Mouse (Mus musculus): ENCODE measurements around the gene Ebp. TPM values are rescaled to one million over a fixed set of nuclear protein-coding genes. Genes with fewer than 3 reads are reported as not detected.

Gene Ebp
- 56.4 and 70.7 TPM in 2 replicates for total RNA-seq (2015)
- total RNA-seq (2017), result 108 and 125 TPM in 2 replicates

DNA sequence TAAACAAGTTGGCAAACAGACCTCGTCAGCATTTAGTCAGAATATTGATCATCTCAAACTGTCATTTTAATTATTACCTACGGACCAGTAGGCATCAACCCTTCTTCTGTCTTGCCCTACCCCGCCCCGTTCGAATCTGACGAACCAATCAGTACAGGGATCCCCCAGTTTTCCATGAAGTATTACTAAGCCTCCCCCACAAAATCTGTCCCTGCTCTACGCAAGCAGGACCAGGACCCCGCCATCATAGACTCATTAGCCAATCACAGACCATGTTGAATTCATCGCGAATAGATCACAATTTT, at the start of gene Ebp:
Ebp (minus strand) TSS at position 94 of the 305 bp plus-strand sequence.
- peak; percentile 17 for ATAC-seq (ENCODE audit: poor library complexity, severe bottlenecking)

DNA sequence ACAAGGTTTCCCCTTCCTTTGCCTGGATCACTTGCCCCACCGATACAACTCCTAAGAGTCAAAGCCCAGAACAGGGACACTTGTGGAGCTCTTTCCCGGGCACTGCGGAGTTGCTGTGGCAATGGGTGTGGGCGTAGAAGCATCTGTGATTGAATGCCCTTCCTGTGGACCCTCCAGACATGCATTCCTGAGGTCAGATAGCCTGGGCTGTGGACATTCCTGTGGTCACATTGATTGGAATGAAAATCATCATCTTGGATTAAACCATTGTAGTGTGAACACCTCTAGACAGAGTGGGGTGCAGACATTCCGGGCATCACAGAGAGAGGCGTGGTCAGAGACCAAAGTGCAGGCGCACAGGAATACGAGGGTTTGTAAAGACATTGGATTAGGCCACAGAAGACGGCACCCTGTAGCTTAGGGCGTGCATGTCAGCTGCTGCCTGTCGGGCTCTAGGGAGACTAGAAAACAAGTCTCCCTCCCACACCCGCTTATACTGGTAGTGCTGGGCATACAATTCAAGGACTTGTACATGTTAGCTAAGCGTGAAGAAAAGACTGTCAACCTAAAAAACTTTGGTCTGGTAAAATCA, 45.6 kb upstream of the Ebp start:
- no peak for ATAC-seq (ENCODE audit: poor library complexity, severe bottlenecking)

DNA sequence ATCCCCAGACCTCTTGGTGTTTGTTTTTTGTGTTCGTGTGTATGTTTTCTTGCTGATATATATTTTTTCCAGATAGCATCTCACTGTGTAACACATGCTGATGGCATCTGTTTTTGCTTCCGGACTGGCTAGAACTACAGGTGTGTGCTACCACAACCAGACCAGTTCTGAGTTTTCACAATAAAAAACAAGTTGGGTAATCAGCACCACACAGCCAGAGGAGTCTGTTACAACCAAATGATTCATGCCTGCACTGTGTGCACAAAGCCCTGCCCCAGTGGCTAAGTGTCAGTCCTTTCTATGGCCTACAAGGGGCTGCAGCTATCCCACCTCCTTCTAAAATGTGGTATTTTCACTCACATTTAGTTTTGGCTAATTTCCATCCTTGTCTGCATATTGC, 43.4 kb upstream of the Ebp start:
- no peak for ATAC-seq (ENCODE audit: poor library complexity, severe bottlenecking)

DNA sequence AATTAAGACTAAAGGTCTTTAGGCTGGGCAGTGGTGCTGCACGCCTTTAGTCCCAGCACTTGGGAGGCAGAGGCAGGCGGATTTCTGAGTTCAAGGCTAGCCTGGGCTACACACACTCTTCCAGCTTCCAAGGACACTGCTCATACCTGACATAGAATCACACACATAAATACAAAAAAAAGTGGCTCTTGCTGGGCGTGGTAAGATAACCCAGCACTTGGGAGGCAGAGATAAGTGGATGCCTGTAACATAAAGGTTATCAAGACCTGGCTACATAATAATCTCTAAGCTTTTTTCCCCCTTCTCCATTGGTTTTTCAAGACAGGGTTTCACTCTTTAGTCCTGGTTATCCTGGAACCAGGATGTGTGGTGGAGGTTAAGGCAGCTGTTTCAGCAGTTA, 40.3 kb upstream of the Ebp start:
- no peak for ATAC-seq (ENCODE audit: poor library complexity, severe bottlenecking)

DNA sequence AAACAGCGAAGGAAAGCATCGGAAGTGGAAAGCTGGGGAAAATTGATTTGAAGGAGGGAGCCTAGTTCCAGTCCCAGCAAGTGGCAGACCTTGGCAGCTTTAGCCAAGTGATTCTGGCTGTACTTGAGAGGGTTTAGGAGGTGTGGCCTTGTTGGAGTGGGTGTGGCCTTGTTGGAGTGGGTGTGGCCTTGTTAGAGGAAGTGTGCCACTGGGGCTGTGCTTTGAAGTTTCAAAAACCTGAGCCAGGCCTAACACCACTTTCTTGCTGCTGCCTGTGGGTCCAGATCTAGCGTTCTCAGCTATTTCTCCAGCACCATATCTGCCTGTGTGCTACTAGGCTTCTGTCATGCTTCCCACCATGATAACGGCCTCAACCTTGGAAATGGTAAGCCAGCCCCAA, 37.0 kb upstream of the Ebp start:
- no peak for ATAC-seq (ENCODE audit: poor library complexity, severe bottlenecking)

DNA sequence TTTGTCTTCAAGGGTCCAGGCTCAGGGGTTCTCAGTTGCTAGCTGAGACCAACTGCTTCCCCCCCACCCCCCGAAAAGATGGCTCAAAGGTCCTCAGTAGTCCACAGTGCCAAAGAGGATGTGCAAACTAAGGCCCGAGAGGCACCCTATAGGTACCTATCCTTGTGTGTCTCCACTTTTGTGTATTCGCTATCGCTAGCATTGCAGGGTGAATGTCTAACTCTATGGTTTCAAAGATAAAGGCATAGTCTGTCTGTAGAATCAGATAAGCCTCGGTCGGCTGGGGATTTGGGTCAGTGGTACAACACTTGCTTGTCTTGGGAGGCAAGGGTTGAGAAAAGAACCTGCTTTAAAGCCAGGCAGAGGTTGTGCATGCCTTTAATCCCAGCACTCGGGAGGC, 30.2 kb upstream of the Ebp start:
- no peak for ATAC-seq (ENCODE audit: poor library complexity, severe bottlenecking)

DNA sequence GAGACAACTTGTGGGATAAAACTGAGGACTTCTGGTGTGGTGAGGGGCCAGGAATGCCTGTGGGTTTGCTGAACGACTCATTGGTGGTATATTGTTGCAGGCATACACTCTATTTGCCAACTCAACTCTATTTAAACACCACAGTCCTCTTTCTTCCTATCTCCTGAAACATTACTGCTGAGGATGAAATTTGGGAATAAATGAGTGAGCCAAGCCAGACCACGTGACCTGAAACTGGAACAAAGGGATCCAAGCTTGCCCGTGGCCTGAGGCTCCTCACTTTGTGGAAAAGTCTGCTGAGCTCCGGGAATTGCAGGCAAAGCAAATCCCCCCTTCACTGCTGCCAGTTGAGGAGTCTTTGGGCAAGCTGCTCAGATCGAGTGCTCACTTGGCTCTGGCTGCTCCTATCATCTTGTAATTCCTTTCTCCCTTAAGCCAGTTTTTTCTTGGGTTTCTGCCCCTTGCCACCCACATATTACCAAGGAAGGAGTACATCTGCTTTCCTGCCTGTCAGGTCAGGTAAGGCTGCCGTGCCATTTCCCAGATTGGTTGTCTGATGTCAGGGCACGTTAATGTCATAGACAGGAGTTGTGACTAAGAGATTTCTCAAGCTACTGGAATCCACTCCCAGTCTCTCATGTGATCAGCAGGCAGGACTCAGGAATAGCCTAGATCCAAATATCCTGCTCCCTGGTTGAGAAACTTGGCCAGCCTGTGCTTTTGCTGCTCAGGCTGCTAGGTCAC, 29.5 kb upstream of the Ebp start:
- no peak for ATAC-seq (ENCODE audit: poor library complexity, severe bottlenecking)

DNA sequence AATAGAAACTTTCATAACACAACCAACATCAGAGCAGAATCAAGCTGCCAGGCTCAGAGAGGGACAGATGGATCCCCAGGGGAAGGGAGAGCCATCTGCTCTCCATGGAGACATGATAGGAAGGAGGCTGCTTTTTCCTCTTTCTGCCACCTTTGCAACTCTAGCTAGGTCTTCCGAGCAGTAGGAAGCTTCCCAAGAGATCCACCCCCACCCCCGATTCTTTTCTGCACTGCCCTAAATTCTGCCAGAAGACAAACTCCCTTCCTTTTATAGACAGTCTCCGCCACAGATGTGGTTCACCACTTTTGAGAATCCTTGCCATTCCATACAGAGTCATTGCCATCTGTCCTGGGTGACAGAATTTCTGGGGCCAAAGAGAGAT, 29.0 kb upstream of the Ebp start:
- no peak for ATAC-seq (ENCODE audit: poor library complexity, severe bottlenecking)

DNA sequence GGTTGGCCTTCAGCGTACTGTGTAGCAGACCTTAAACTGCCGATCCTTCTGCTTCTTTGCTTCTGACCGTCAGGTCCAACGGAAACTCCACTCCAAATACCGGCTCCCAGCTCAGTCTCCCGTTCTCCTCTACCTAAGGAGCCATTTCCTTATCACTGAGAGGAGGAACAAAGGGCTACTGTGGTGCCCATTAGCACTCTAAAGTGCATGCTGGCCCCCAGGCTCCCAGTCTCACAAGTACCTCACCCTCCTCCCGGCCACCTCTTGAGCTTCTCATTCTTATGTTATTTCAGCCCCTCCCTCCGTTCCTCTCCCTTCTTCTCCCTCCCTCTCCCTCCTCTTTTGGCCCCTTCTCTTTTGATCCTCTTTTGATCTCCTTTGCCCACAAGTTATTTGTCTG, 26.3 kb upstream of the Ebp start:
- ATAC-seq (ENCODE audit: poor library complexity, severe bottlenecking), result no peak

DNA sequence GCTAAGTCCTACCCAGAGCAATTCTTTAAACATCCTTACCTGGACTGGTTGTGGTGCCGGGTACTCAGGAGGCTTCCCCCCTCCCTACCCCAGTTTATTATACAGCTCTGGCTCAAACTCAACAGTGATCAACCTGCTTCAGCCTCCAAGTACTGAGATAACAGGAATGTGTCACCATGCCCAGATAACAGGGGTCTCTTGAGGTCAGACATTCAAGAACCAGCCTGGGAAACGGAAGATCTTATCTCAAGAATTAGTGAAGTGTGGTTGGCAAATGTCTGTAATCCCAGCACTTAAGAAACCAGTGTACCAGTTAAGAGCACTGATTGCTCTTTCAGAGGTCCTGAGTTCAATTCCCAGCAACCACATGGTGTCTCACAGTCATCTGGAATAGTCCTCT, 24.8 kb upstream of the Ebp start:
- no peak for ATAC-seq (ENCODE audit: poor library complexity, severe bottlenecking)

DNA sequence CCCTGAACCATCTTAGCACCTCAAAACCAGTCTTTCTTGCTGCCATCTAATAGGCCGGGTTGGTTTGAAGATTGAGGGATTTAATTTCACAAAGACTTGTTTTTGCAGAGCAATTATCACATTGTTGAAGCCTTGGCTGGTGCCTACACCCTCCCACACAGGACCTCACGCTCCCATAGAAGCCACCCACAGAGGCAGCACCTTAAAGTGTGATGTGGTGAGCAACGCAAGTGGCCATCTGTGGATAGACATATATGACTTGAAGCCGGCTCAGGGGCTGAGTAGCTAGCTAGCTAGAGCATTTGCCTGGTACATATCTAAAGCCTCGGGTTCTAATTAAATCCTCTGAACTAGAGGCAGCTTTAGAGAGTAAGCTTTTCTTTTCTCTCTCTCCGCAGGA, 24.1 kb upstream of the Ebp start:
- ATAC-seq (ENCODE audit: poor library complexity, severe bottlenecking), result no peak

DNA sequence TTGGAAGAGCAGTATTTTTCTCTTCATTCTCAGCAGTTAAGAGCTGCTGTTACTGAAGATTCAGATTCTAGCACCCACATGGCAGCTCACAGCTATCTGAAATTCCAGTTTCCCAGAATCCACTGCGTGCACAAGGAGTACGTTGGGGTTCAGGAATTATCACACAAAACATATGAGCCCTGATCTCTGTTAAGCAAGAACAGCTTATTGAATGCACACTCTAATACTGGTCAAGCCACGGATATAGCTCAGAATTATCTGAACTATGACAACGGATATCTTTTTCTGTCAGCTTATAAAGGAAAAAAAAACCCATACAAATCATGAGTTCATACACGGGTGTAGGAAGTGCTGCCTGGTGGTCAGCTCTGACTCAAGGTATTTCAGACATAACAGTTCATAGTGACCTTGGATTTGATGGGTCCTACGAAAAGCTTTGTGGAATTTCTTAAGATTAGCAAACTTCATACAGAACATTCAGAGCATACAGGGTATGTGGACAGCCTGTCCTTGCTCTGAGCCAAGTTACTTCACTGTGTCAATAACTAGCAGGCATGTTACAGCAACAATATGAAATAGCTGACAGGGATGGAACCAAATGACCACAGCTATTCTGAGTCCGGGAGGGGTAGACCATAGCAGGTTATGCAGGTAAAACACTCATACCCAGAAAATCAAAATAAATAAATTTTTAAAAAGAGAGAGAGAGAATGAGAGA, 18.3 kb upstream of the Ebp start:
- ATAC-seq (ENCODE audit: poor library complexity, severe bottlenecking), result no peak

DNA sequence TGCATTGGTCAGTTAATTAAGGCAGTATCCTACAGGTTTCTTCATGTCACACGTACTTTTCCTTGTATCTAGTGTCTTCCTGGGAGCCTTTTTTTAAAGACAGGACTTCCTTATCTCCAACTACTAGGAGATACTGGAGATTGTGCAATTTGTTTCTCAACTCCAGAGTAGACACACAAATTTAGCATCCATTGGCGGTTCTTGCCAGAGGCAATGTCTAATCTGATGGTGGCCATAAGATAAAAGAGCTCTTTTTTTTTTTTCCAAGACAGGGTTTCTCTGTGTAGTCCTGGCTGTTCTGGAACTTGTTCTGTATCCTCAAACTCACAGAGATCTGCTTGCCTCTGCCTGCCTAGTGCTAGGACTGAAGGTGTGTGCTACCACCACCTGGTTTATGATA, 16.4 kb upstream of the Ebp start:
- ATAC-seq (ENCODE audit: poor library complexity, severe bottlenecking), result no peak

DNA sequence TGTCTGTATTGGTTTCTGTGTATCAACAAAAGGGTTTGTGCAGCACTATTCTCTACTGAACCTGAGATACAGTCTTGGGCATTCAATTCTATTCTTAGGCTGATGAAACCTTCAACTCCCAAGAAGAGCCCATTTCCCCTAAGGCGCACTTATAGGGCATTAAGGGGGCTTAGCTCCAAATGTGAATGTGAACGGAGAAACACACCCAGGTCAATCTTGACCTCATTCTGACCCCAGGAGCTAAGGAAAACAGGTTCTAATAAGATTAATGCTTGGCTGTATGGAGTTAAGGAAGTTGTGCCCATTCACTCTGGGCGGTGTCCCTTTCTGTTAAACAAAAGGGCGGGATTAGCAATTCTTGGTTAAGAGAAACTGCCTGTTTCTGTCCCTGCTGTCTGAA, 13.9 kb upstream of the Ebp start:
- ATAC-seq (ENCODE audit: poor library complexity, severe bottlenecking), result no peak

DNA sequence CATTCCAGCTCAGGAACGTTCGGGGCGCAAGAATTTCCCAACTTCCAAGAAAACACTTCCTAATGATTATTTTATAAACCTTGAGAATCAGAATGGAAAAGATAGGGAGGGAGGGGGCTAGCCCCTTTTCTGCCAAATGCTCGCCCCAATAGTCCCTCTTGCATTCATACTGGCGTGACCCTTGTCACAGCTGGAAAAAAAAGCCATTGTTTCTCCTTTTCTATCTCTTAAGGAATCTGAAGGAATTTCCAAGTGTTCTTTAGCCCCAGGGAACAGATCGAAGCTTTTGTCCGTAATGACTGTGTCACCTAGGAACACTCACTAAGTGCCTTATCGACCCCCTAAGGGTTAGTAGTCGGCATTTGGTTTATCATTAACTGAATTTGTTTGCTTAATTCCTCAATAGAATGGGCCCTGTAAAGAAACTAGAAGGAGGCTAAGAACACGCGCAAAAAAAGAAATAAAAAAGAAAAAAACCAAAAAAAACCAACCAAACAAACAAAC, 13.4 kb upstream of the Ebp start:
- no peak for ATAC-seq (ENCODE audit: poor library complexity, severe bottlenecking)

DNA sequence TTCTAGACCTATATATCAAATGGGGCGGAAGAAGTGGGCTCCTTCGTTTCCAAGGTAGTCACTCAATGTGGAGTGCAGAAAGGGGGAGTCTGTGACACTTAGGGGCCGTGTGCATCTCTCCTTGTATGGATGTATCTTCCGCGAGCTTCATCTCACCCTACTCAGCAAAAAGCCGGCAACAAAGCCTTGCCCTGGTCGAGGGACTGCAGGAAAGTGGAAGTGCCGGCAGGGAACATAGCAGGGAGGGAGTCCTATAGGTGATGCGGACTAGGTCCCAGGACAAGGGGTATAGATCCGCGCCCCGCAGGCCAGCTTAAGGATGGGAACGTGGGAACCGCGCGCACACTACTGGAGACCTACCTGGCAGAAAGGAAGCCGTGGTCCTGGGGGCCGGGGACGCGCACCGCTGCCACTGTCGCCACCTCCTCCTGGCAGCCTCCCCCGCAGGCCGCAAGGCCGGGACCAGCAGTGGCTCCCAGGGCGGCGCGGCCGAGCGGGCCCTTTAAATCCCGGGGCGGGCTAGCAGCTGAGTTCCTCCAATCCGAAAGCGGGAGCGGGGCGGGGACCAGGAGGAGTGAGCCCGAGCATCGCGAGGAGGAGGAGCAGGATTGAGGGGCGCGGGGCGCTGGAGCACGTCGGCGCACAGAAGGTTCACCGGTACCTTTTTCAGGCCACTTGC, 12.8 kb upstream of the Ebp start, which contains the start of gene Porcn:
Porcn (minus strand) TSS at position 511 of the 679 bp plus-strand sequence.
- ATAC-seq (ENCODE audit: poor library complexity, severe bottlenecking), result peak; percentile 77

DNA sequence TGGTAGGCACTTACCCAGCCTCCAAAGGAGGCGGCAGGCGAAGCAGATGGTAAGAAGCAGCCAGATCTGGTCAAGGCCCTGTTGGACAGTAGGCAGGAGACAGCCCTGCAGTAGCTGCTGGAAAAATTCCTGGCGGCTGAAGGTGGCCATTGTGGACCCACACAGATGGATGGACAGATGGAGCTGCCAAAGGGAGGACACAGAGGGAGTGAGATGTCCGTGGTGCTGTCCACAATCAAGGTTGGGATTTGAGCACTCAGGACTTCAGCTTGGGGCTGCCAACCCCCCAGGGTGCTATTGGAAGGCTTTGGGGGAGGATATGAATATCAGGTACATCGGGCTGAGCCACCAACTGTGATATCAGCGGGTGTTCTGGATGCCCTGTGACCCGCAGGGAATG, 12.2 kb upstream of the Ebp start:
- ATAC-seq (ENCODE audit: poor library complexity, severe bottlenecking), result no peak

DNA sequence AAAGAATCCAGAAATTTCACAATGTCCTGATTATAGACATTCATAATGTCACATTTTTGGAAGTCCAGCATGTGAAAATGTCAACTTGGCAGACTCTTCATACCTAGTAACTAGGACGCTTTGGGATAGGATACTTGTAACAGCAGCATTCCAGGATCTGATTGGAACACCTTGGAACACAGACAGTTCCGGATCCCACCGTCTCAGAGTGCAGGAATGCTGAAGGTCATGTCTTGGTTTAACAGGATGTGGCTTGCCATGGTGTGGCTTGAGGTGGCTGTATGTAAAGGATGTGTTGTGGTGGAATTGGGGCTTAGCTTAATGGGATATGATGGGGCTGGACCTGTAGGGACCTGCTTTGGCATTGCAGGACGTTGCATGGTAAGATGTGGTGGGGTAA, 11.8 kb upstream of the Ebp start:
- ATAC-seq (ENCODE audit: poor library complexity, severe bottlenecking), result no peak

DNA sequence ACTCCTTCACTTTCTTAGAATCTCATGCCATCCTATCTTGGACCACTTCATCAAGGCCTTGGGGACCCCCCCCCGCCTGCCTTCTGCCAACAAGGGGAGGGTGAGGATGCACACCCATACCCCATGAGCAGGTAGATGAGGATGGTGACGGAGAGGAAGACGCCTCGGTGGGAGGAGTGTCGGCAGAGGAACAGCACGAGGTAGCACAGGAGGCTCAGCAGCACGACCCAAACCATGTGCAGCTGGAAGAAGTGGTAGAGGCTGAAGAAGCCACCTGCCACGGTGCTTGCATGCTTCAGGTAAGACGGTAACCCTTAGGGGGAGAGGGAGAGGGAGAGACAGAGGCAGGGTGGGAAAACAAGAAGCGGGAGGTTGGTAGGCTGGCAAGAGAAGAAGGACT, 10.8 kb upstream of the Ebp start:
- no peak for ATAC-seq (ENCODE audit: poor library complexity, severe bottlenecking)

DNA sequence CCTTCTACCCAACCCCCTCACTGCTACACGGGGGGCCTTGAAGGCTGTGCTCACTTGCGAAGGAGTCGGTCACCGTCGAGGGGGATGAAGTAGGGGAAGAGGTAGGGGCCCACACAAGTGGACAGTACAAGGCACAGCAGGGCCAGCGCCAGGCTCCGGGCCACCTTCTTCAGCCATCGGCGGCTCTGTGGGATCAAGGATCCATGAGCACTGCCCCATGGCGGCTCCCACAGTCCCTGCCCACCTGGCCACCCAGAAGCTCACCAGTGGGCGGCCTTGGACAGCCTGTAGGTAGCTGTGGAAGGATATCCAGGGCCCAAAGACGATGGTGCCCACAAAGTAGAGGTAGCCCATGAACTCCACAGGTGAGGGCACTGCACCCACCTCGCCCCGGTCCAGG, 9.8 kb upstream of the Ebp start:
- no peak for ATAC-seq (ENCODE audit: poor library complexity, severe bottlenecking)

DNA sequence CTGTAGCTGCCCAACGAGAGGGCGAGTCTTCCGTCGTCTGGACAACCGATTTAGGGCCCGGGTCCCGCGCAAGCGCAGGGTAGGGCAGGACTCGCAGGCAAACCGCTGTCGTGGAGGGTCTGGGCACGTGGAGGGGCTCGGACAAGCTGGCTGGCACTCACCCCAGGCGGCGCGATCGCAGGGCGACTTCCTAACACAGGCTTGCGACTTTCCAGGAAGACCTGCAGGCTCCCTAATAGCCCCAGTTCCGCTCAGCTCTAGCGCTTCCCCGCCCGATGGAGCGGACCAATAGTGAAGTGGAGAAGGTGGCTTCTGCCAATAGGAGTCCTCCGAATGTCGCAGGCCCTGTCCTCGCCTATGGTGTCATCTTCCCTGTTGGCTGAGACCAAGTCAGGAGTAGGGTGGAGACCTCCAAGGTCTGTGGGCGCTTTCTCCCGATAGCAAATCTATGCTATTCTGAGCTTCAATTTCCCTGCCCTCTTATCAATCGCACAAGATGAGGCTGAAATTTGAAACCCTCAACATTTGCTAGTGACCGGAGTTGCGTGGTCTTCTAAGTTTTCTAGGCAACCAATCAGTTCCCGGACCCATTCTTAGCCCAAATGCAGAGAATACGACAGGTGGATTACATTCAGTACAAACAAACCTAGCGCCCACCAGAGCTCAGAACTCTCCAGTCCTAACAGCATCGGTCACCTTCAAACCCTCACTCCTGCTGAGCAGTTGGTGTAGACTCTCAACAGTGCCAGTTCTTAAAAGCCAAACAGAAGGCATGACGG, 483 bp downstream of the Ebp start:
- ATAC-seq (ENCODE audit: poor library complexity, severe bottlenecking), result peak; percentile 100

All from megakaryocyte, adult 5-6 weeks (primary cell).